Mouse (Mus musculus) right cerebral cortex, adult 18-20 months (tissue): ENCODE measurements around the gene Tmem41b.
"Not testable (repeated sequence)": the region's sequence is repeated elsewhere in the genome, so short reads cannot be mapped to it uniquely, and the experiment has no call there.

Experiments used
- DNase-seq: peaks from one replicate; pipeline ENCODE4 v3.0.0; 2022; ENCODE audit warnings: mixed read lengths

Tmem41b gene

DNA sequence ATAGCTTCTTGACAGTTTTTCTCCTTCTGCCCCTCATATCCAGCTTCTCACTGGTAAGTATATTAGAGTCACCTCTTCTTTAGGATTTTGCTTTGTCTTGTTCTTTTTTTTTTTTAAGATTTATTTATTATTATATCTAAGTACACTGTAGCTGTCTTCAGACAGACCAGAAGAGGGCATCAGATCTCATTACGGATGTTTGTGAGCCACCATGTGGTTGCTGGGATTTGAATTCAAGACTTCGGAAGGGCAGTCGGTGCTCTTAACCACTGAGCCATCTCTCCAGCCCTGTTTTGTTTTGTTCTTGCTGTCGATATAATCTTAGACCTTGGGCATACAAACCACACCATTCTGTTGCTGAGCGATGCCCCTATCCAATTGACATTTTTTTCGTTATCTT is at the start of gene Tmem41b:
TSS of gene Tmem41b (minus strand) at position 155 of the 400 bp plus-strand sequence.
- DNase-seq: not testable (repeated sequence)

DNA sequence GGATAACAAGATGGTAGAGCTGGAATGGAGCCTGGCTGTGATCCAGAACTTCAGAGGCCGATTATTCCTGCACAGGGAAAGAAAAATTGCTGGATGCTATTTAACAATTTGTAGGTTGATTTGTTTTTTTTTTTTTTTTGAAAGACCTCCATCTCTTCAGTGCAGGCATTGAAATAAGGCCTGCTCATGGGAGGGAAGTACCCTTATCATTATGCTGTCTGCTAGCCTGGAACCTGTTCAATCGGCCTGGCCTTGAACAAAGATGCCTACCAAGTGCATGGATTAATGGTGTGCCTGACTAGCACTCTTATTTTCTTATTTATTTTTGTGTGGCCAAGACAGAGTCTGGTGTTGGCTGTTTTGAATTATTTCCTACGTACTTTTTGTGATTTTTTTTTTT is 43.6 kb upstream of the Tmem41b start:
- no peak for DNase-seq

DNA sequence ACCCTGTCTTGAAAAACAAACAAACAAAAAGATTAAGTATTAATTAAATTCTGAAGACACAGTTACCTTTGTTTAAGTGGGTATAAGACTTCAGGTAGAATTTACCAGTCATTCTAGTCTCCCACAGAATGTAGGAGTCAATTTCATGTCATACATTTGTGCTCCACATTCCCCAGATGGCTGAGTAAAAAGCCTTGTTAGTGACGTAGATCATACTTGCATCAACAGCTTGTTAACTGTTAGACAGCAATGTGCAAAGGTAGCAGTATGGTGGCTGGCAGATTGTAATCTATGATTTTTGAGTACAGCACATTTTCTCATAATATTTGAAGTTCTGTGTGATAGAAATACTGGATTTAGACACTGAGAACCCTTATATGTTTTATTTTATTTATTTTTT is 42.1 kb upstream of the Tmem41b start:
- DNase-seq: no peak

DNA sequence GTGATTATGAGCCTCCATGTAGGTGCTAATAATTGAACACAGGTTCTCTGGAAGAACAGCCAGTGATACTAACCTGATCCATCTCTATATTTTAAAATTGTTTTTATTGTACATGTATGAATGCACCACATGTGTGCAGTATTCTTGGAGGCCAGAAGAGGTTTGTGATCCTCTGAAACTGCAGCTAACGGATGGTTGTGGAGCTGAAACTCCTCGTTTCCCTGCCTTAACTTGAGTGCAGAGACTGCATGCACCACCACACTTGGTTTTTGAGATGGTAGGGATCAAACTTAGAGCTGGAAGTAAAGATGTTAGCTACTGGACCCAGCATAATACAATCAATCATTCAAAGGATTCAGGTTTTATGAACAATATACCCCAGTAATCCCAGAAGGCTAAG is 39.9 kb upstream of the Tmem41b start:
- DNase-seq: no peak

DNA sequence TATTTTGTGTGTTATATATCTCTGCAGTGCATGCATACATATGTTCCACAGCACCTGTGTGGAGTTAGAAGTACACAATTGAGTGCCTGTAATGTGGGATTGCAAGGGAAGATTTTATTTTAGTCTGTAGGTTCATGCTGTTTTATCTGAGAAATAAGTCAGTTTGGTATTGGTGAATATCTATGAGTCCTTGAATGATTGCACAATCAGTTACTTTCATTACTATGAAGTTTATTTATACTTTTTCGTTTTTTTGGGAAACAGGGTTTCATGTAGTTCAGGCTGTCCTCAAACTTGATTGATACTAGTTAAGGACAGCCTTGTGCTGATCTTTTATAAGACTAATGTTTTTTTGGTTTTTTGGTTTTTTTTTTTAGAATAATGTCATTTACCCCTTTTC is 36.8 kb upstream of the Tmem41b start:
- DNase-seq: no peak

DNA sequence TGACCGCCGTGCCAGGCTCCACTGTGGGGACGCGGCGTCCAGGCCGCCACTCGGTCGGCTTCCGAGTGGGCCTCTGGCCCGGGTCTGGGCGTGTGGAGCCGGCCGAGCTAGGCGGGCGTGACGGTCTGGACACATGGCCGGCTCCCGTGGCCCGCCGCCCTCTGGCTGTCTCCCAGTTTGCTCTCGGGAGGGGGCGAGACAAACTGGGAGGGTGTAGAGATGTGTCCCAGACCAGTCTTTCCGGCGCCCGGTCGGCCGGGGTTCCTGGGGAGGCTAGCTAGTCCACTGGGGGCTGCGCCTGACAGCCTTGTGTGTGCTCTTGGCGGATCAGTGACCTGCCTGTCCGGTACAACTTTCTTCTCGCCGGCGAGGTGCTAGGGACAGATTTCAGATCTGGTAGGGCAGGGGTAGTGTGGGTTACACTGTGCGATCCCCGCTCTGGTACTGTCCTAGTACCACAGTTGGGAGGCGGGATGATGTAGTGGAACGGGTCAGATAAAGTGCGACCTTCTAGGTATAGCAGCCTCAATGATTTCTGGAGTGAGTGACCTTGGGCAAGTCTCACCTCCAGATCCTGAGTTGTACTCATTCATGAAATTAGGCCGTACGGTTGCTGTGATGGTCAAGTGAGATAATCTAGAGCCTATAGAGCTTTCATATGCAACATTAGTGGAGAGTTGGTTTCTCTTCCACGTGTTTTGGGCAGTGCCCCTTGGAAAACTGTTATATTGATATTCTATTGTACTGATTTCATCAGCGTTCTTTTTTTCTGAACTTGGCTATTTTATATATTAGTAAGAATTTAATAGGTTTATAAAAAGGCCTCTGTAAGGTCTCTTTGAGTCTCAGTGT is 32.1 kb upstream of the Tmem41b start:
- peak; percentile 20 for DNase-seq

DNA sequence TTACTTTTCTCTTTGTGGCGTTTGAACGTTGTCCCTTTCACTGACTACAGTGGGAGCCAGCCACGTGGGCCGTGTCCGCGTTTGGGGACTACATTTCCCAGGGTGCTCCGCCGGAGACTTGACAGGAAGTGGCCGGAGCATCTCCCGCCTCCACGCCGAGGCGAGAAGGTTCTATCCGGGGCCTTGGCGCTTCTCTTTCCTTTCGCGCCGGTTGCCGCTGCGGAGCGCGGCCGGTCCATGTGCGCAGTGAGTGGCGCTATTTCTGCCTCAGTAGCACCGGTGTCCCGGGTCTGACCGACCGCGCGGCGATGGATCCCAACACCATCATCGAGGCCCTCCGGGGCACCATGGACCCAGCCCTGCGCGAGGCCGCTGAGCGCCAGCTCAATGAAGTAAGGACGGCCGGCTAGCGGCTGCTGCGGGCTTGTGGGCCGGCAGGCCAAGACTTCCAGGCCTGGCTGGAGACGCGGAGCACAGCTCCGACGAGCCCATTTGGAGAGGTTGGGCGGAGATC is 31.4 kb upstream of the Tmem41b start, which contains the start of gene Ipo7:
TSS of gene Ipo7 (plus strand) at position 158 of the 514 bp plus-strand sequence.
- peak; percentile 95 for DNase-seq

DNA sequence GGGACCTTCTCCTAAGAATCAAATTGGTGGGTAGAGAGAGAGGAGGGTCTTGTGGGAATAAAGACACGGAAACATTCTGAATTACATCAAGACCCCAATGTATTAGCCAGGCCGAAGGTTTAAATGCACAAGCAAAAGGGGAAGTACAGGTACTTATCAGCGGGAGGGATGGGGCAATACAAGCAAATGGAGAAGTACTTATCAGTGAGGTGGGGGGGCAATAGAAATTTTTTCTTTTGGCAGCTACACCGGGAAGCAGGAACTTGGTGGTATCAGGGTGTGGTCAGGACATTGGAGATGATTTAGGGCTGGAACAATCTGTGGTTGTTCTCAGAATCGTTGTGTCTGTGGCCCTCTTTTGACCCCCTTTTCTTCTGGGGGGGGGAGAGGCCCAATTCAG is 27.5 kb upstream of the Tmem41b start:
- no peak for DNase-seq

DNA sequence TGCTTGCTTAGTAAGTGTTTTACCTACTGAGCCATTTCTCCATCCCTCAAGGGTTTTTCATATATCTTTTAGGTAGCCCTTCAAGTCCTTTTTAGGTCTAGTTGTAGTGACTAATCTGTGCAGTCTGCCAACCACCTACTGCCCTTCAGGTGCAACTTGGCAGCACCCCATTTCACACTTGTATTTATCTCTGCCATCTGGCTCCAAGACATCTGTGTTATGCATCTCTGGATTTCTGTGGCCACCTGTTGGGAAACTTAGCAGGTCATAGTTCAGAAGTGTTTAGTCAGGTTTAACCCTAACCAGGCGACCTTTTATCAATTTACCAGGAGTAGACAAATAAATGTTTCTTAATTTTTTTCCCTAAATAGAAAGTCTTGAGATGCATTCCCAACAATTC is 24.7 kb upstream of the Tmem41b start:
- no peak for DNase-seq

DNA sequence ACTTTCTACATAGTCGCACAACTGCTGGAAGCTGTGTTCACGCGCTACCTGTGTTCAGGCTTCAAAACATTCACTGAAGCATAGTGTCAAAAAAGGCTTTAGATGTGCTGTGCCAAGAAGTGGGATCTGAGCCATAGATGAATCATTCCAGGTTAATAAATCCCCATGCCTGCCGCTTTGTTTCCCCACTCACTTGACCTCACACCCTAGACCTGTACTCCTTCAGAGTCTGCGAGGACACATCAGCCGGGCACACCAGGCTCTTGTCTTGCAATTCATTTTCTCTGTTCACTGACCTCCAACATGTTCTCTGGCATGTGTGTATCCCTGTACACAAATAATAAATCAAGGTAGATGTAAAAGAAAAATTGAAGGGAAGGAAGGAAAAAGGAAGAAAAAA is 22.4 kb upstream of the Tmem41b start:
- no peak for DNase-seq

DNA sequence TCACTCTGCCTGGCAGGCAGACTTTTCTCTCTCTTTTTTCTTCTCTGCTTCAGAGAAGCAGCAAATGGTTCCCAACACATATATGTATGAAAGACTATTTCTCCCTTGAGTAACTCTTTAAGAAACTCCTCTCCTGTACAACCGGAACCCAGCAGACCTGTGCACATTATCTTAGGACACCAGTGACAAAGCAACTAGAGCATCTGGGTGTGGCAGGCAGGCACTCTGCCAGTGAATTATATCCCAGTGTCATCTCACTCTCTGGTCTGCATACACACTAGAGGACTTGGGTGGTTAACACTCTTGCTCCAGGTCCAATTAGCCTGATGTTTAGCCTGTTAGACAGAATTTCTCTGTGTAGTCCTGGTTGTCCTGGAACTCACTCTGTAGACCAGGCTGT is 21.8 kb upstream of the Tmem41b start:
- no peak for DNase-seq

DNA sequence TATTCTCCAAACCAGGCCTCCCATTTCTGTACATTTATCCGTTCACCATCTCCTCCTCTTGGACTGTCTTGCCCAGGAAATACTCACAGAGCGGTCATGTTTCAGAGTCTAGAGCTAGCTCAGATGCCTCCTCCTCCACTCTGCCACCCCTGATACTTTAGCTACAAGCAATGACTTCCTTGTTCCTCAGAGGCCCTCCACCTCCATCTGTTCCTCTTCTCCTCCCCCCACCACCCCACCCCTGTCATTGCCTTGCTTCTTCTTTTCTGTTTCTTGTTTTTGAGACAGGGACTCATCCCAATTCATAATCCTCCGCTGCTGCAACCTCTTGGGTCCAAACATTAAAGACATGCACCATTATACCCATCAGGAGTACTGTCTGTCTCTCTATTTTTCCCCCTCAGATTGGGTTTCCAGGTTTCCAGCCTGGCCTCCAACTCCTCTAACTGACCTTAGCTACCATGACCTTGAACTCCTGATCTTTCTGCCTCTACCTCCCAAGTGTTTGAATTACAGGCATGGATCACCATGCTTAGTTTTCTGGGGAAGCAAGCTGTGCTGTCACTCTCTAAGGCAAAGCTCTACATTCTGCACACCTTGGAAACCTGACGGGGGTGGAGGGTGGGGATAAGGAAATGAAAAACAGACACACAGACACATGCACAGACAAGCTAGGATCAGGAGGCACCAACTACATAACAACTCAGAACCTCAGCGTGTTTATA is 19.9 kb upstream of the Tmem41b start:
- DNase-seq: no peak

DNA sequence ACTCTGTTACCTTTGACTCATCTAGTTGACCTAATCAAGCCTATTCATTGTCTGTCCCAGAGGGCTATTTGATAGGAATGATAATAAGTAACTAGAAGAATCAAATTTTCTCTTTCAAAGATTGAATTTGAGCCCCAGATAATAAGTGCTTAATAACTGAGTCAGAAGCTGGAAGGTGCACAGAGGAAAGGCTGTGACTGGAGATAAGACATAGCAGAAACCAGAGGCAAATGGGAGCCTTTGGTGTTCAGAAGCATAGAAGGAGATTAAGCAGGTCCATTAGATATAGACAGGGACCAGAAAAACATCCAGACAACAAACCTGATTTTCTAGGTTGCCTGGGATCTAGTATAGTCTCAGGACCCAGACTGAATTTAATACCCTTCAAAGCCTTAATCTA is 19.2 kb upstream of the Tmem41b start:
- DNase-seq: no peak

DNA sequence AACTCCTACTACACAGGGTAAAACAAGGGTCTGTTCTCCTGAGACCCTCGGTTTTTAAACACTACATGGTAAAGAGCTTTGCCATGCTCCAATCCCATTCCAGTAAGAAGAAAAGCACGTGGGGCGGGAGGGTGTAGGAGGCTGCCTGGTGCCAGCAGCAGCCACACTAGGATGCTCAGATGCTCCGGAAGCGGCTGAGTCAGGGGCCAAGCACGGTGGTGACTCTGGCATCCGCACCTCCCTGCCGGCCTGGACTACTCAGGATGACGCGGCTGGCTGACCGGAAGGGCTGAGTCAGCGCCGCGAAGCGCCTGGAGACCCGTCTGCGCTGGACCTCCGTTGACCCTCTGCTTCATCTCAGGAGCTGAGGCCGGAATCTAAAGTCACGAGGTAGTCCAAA is 16.2 kb upstream of the Tmem41b start:
- DNase-seq: peak; percentile 32

DNA sequence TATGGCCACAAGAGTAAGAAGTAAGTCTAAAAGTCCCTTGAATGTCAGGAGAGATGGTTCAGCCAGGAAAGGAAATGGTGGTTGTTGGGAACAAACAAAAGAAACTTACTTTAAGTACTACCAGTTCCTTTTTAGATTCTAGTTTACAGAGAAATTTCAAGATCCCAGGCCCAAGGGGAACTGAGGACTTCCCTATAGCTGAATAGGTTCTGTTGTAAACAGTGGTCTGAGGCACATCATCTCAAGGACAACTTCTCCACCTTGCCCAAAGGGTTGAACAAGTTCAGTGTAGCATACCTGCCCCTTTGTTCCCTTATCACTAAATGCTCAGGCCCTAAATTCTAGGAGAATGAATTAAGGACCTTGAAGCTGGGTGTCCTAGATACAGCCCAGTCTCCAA is 15.4 kb upstream of the Tmem41b start:
- DNase-seq: no peak

DNA sequence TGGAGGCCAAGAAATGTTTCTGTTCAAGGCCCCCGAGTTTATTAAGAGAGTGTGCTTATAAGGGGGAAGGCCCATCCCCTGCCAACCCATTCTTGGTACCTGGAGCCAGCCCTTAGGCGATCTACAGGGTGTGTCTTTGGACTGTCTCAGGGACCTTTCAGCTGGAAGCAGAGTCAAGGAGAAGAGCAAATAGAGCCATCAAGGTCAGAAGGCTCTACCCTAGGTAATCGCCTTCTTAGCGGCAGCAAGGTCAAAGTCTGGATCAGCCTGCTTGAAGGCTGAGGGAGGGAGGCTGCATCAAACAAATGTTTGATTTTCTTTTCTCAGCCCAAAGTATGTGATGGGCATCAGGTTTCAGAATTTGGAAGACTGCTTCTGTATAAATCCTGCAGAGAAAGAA is 11.7 kb upstream of the Tmem41b start:
- no peak for DNase-seq

DNA sequence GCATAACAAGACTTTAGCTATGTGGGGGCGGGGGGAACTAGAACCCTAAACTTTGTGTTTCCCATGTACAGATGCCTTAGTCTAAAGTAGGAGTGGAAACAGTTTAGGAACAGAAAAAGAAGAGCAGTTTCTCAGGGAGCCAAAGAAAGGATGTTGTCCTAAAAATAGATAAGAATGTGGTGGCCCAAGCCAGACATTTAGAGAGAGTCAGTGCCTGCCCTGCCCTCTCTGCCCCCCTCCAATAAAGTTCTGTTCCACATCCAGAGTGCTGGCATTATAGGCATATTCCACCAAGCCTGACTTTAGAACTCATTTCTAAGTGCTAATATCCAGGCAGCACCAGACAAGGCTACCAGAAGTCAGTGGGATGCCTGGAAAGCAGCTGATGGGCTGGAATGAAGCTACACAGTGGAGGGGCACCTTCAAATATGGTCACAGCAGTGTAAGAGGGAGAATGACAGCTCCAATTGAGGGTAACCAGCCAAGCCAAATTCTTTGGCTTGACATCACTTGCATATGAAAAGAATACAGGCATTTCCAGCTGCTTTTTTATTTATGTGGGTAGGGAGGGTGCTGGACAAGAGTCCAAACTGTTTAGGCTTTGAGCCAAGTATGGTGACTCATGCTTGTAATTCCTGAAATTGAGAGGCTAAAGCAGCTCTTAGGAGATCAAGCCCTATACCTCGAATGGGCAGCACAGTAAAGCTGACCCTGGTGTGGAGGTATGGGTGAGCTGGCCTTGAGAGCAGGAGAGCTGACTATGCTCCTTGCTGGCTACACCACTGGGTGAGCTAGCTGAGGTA is 6.6 kb upstream of the Tmem41b start:
- DNase-seq: no peak

DNA sequence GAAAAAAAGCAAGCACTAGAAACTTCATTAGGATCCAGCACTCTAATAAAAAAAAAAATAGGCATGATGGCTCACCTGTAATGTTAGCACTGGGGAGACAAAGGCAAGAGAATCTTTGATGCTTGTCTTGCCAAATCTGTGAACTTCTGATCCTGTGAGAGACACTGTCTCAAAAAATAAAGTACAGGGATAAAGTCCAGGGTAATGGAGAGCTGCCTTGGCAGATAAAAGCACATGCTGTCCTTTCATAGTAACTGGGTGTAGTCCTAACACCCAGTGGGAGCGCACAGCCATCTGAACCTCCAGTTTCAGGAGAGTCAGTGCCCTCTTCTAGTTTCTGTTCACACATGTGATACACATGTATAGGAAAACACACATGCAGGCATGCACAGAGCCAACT is 4.6 kb upstream of the Tmem41b start:
- no peak for DNase-seq

DNA sequence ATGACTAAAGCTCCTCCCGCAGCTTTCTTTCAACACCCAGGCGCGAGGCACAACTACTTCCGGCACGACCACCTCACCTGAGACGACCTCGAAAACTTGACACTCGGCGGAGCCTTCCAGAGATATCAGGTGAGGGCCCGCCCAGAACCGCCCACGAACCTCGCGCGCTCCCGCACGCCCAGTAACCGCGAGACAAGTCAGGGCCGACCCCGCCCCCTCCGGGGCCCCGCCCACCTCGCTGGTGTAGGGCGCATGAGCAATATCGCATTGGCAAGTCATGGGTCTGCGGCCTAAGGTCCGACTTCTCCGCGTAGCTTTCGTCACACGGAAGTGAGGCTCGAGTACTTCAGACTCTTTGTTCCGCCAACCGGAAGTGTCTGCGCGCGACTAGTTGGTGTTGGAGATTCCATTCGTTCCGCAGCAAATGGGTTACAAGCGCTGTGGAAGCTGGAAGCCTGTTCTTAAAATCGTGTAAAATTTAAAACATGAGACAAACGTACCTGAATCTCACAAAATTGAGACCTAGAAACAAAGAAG is 528 bp downstream of the Tmem41b start:
- peak; percentile 99 for DNase-seq

DNA sequence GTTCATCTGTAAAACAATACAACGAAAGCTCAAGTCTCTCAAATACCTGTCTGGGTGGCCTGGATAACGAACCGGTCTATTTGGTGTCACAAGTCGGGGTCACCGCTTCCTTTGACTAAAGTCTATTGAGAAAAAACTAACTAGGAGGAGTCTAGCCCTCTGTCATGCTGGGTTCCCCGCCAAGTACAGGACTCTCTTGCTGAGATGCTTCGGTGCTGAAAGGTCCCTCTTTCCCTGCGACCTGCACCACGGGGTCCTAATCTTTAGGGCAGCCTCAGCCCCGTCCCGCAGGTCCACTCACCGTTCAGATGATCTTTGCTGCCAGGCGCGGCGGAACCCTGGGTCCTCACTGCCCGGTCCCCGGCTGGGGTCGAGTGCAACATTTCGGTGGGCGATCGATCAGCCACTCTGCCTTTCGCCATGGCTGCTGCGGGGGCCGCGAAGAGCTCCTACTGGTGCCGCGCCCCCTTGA is 1.0 kb downstream of the Tmem41b start:
- peak; percentile 11 for DNase-seq

DNA sequence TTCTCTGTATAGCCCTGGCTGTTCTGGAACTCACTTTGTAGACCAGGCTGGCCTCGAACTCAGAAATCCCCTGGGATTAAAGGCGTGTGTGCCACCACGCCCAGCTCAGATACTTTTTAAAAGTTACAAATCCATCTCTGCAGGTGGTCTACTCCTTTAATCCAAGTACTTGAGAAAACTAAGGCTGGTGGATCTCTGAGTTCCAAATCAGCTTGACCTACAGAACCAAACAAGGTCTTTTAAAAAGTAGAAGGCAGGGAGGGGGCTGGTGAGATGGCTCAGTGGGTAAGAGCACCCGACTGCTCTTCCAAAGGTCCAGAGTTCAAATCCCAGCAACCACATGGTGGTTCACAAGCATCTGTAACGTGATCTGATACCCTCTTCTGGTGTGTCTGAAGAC is 2.1 kb downstream of the Tmem41b start:
- DNase-seq: not testable (repeated sequence)

DNA sequence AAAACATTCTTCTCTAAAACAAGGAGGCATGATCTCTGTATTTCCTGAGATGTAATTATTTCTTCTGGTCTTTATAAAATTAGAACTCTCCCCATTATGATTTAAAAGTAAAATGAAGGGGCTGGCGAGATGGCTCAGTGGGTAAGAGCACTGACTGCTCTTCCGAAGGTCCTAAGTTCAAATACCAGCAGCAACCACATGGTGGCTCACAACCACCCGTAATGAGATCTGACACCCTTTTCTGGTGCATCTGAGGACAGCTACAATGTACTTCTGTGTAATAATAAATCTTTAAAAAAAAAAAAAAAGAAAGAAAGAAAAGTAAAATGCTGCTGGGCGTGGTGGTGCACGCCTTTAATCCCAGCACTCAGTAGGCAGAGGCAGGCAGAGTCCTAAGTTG is 9.6 kb downstream of the Tmem41b start:
- not testable (repeated sequence) for DNase-seq
